Mouse (Mus musculus) hindbrain, embryonic 15.5 days (tissue): ENCODE measurements around the gene Hist1h4m. TPM values are rescaled to one million over a fixed set of nuclear protein-coding genes. Genes with fewer than 3 reads are reported as not detected.
A peak's percentile ranks its signal among the peaks of the same experiment; 100 is the strongest.
"Not testable (repeated sequence)": the region's sequence is repeated elsewhere in the genome, so short reads cannot be mapped to it uniquely, and the experiment has no call there.

Experiments used
- ATAC-seq: fragments of 200-750 bp; cut with Nextera tagmentation; 2 replicates; pipeline ENCODE4 v1.8.0; 2017; ENCODE audit warnings: low read depth, moderate number of reproducible peaks, moderate TSS enrichment; ENCODE audit not compliant: low FRiP score
- H3K27ac ChIP-seq: fragments of 300-500 bp; sonication (generic); replicated peaks from 2 replicates; pipeline ENCODE4 v1.5.1; 2015; ENCODE audit warnings: mild to moderate bottlenecking, inconsistent platforms
- H3K27me3 ChIP-seq: fragments of 300-500 bp; sonication (generic); 2 replicates; pipeline ENCODE4 v1.6.1; 2015; ENCODE audit warnings: control low read depth, inconsistent platforms
- H3K36me3 ChIP-seq: fragments of 300-500 bp; sonication (generic); 2 replicates; pipeline ENCODE4 v1.6.1; 2015; ENCODE audit warnings: control low read depth, inconsistent platforms
- H3K4me1 ChIP-seq: fragments of 300-500 bp; sonication (generic); replicated peaks from 2 replicates; pipeline ENCODE4 v1.6.1; 2015; ENCODE audit warnings: control low read depth, inconsistent platforms
- H3K4me2 ChIP-seq: fragments of 300-500 bp; sonication (generic); 2 replicates; pipeline ENCODE4 v1.6.1; 2015; ENCODE audit warnings: moderate library complexity, mild to moderate bottlenecking, inconsistent platforms
- H3K4me3 ChIP-seq: fragments of 300-500 bp; sonication (generic); 2 replicates; pipeline ENCODE4 v1.5.1; 2015; ENCODE audit warnings: mild to moderate bottlenecking, inconsistent platforms
- H3K9ac ChIP-seq: fragments of 300-500 bp; sonication (generic); 2 replicates; pipeline ENCODE4 v1.6.1; 2015; ENCODE audit warnings: inconsistent platforms
- H3K9me3 ChIP-seq: fragments of 300-500 bp; sonication (generic); 2 replicates; pipeline ENCODE4 v1.6.1; 2016; ENCODE audit warnings: control low read depth, inconsistent platforms
- WGBS: fragments of 180-500 bp; shearing (Covaris S2); methylation state at CpG from one replicate; pipeline ENCODE4 v1.1.7; 2015; 5-methylcytosine and 5-hydroxymethylcytosine counted together
- polyA plus RNA-seq: library from polyadenylated mRNA; unstranded; fragments of >200 nt; fragmentation: Nextera tagmentation; extraction: Ambion mirVana; gene quantifications from 2 replicates; pipeline ENCODE4 v1.2.1, GENCODE M21; 2015

Gene Hist1h4m
- polyA plus RNA-seq, 1 experiment from 2014 or later: not detected

- Histone ChIP-seq H3K4me1 (no peaks in the 10 kb centered on the region), H3K27me3 (no peaks in the 10 kb centered on the region), H3K9me3 (no peaks in the 10 kb centered on the region), H3K4me3 (no peak overlapping the region), H3K36me3 (no peaks in the 10 kb centered on the region), H3K4me2 (no peak overlapping the region), H3K27ac (no peak overlapping the region), H3K9ac (no peak overlapping the region)
- no peak for ATAC-seq
- 87% methylated on average over 3 of the region's 3 CpGs for WGBS
Measured at GRCm38 (mm10) chr13:21828511-21828910, 17.0 kb downstream of the Hist1h4m start.

DNA sequence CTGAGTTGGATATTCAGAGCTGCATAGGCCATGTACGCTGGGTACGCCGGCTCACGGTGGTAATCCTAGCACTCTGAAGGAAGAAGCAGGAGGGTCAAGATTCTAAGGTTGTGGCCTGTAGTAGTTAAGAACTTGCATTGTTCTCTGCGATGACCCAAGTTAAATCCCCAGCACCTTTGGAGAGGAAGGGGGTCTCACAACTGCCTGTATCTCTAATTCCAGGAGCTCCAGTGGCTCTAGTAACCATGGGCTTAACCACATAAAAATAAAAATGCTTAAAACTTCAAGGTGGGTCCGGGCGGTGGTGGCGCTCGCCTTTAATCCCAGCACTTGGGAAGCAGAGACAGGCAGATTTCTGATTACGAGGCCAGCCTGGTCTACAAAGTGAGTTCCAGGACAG is 18.8 kb downstream of the Hist1h4m start:
- H3K4me3 ChIP-seq: no peak overlapping the region
- no peak overlapping the region for H3K9ac ChIP-seq
- no peaks in the 10 kb centered on the region for H3K27me3 ChIP-seq
- H3K4me2 ChIP-seq: no peak overlapping the region
- H3K4me1 ChIP-seq: no peaks in the 10 kb centered on the region
- no peak overlapping the region for H3K27ac ChIP-seq
- ATAC-seq: no peak
- H3K36me3 ChIP-seq: no peaks in the 10 kb centered on the region
- 89% methylated on average over 10 of the region's 10 CpGs for WGBS
- H3K9me3 ChIP-seq: no peaks in the 10 kb centered on the region

- H3K4me2 ChIP-seq: peak within 1 kb of the TSS; percentile 49
- WGBS: 0% methylated on average over 27 of the region's 58 CpGs
- not testable (repeated sequence) for H3K9me3 ChIP-seq, H3K27me3 ChIP-seq, H3K9ac ChIP-seq, H3K4me1 ChIP-seq, H3K27ac ChIP-seq, H3K36me3 ChIP-seq
- peak; percentile 90 for ATAC-seq
- H3K4me3 ChIP-seq: peak within 1 kb of the TSS; percentile 27
Measured at GRCm38 (mm10) chr13:21831418-21832394, 20.2 kb downstream of the Hist1h4m start, which contains the start of gene Hist1h4n. Gene Hist1h4n (minus strand): TSS chr13:21832196.

GRCm38 (mm10) chr13:21833461-21833860 is 21.9 kb downstream of the Hist1h4m start, which contains the start of the genes Hist1h2ap and Hist1h2br:
Gene Hist1h2ap (minus strand): TSS chr13:21833507.
Gene Hist1h2br (plus strand): TSS chr13:21833743.
- ATAC-seq: peak; percentile 98
- H3K9me3 ChIP-seq, H3K4me1 ChIP-seq, H3K4me3 ChIP-seq, H3K9ac ChIP-seq, H3K27ac ChIP-seq, H3K27me3 ChIP-seq, H3K4me2 ChIP-seq, H3K36me3 ChIP-seq: not testable (repeated sequence)
- no CpG with 5 or more reads among the region's 24 CpGs for WGBS

GRCm38 (mm10) chr13:21840508-21840907 is 29.0 kb downstream of the Hist1h4m start:
- not testable (repeated sequence) for H3K9ac ChIP-seq, H3K27me3 ChIP-seq, H3K27ac ChIP-seq, H3K4me1 ChIP-seq, H3K4me3 ChIP-seq, H3K4me2 ChIP-seq, H3K9me3 ChIP-seq, H3K36me3 ChIP-seq
- WGBS: no CpG with 5 or more reads among the region's 4 CpGs
- ATAC-seq: peak; percentile 49; the same call in 1 of the 2 replicates

- not testable (repeated sequence) for H3K4me3 ChIP-seq, H3K36me3 ChIP-seq, H3K9me3 ChIP-seq, H3K27me3 ChIP-seq, H3K27ac ChIP-seq, H3K4me1 ChIP-seq, ATAC-seq, H3K4me2 ChIP-seq, H3K9ac ChIP-seq
Measured at GRCm38 (mm10) chr13:21846356-21846755, 34.8 kb downstream of the Hist1h4m start.

DNA sequence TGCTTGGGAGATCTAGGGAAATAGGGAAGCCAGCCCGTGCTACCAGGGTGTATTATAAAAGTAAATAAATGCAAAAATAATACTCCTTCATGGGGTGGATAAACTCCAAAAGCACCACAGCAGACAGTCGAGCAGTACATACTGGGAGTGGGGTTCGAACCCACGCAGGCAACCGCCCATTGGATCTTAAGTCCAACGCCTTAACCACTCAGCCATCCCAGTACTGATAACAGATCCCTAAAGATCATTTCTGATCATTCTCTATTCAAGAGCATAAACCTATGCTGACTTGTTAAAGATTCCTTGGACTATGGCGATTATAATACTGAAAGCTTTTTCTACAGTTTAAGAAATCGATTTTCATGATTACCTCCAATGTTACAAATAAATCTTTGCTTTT is 36.3 kb downstream of the Hist1h4m start:
- Histone ChIP-seq H3K4me3 (no peak overlapping the region), H3K9ac (no peak overlapping the region), H3K9me3 (no peaks in the 10 kb centered on the region), H3K4me1 (no peaks in the 10 kb centered on the region), H3K36me3 (no peaks in the 10 kb centered on the region), H3K27ac (no peak overlapping the region), H3K27me3 (no peaks in the 10 kb centered on the region), H3K4me2 (no peak overlapping the region)
- WGBS: 21% methylated on average over 8 of the region's 8 CpGs
- ATAC-seq: no peak

DNA sequence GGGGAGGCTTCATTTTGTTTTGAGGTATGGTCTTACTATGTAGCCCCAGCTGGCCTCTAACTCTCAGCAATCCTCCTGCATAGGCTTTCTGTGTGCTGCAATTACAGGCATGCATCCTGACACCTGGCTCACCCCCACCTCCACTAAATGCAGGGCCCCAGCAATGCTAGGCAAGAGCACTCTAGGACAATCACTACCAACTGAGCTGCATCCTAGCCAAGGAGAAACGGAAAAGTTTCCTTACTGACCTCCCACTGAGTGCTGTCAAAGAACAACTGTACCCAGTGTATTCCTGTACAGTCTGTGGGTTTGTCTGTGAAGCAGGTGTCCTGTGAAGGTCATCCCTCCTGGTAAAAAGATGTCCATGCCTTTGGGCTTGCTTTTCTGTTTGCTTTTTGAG is 39.1 kb downstream of the Hist1h4m start:
- not testable (repeated sequence) for H3K9ac ChIP-seq, H3K9me3 ChIP-seq, H3K4me3 ChIP-seq, ATAC-seq, H3K36me3 ChIP-seq, H3K27me3 ChIP-seq, H3K4me2 ChIP-seq, H3K4me1 ChIP-seq, H3K27ac ChIP-seq
- 14% methylated on average over 1 of the region's 1 CpGs for WGBS

DNA sequence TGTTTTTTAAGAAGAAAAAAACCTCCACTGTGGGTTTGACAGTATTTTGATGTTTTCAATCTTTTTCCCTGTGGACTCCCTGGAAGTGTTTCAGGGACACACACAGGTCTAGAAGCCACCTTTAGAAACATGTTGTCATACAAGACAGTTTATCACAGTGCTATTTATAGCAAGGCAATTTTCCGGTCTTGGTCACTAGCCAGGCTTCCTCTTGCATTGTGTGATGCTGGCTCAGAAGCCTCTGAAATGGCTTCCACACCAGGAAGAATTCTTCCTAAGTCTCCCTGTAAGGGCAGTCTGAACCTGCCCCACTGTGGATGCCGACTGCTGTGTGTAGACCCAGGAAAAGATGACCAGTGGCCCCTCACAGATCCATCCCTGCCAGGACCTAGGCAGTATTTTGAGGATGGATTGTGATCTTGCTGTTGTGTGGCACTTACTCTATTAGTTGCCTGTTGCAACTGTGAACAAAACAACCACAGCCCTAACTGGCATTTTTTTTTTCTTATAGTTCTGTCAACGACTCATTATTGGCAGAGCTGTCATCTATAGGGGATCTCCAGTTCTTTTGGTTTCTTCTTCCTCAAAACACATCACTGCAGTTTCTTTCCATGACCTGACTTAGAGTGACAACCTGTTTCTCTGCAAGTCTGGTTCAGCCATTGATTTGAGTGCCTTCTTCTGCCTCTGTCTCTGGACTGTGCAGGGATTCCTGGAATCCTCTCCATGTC is 40.8 kb downstream of the Hist1h4m start:
- H3K4me1 ChIP-seq: no peaks in the 10 kb centered on the region
- ATAC-seq: no peak
- no peak overlapping the region for H3K9ac ChIP-seq
- no peaks in the 10 kb centered on the region for H3K27me3 ChIP-seq
- no peak overlapping the region for H3K4me2 ChIP-seq
- H3K36me3 ChIP-seq: no peaks in the 10 kb centered on the region
- no peak overlapping the region for H3K27ac ChIP-seq
- WGBS: 67% methylated on average over 3 of the region's 3 CpGs
- no peak overlapping the region for H3K4me3 ChIP-seq
- H3K9me3 ChIP-seq: no peaks in the 10 kb centered on the region

DNA sequence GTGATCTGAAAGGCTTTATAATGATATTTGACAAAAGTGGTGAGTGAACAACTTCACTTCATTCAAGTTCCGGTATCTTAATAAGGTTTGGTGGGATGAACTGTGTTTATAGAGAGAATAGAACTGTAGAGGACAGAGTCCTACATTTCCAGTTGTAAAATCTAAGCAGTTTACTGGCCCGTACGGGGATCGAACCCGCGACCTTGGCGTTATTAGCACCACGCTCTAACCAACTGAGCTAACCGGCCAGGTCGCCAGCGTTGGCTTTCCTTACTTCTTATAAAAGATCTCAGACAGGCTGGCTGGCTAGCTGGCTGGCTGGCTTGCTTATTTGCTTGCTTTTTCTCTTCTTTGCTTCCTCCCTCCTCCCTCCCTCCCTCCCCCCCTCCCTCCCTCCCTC is 43.6 kb downstream of the Hist1h4m start:
- peak overlapping the region; percentile 49 for H3K4me3 ChIP-seq

DNA sequence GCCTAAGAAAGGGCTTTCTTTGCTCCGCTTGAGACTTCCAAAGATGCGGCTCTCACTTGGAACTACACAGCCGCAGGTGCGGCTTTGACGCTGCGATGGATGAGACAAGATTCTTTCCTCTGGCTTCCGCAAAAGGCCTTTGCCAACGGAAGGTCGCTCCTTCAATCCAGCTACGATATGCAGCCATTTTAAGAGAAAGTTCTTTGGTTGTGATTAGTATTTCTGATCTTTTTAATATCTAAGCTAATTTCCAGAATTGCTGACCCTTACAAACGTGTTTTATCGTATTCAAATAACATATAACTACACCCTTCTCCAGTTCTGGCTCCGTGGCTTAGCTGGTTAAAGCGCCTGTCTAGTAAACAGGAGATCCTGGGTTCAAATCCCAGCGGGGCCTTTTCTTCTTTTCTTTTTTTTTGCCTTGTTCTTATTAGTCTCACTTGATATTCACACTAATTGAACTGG is 44.2 kb downstream of the Hist1h4m start:
- Histone ChIP-seq H3K4me1 (no peaks in the 10 kb centered on the region), H3K4me3 (peak overlapping the region; percentile 49), H3K9ac (peak overlapping the region; percentile 45), H3K27me3 (no peaks in the 10 kb centered on the region), H3K9me3 (no peaks in the 10 kb centered on the region), H3K4me2 (peak overlapping the region; percentile 56), H3K27ac (peak overlapping the region; percentile 55), H3K36me3 (no peaks in the 10 kb centered on the region)
- ATAC-seq: peak; percentile 56; the same call in 1 of the 2 replicates
- WGBS: under 1% methylated on average over 15 of the region's 15 CpGs

More for the DNA sequence above, 43.6 kb downstream of the Hist1h4m start:
- Histone ChIP-seq H3K27ac (no peak overlapping the region), H3K27me3 (no peaks in the 10 kb centered on the region), H3K4me1 (no peaks in the 10 kb centered on the region), H3K4me2 (peak overlapping the region; percentile 56), H3K36me3 (no peaks in the 10 kb centered on the region), H3K9ac (no peak overlapping the region), H3K9me3 (no peaks in the 10 kb centered on the region)
- 1% methylated on average over 11 of the region's 11 CpGs for WGBS
- peak; percentile 87 for ATAC-seq

GRCm38 (mm10) chr13:21861608-21862007 is 50.1 kb downstream of the Hist1h4m start:
- Histone ChIP-seq H3K9ac (no peak overlapping the region), H3K27ac (no peak overlapping the region), H3K9me3 (no peaks in the 10 kb centered on the region), H3K4me1 (no peaks in the 10 kb centered on the region), H3K4me2 (no peak overlapping the region), H3K27me3 (no peaks in the 10 kb centered on the region), H3K36me3 (no peaks in the 10 kb centered on the region), H3K4me3 (no peak overlapping the region)
- WGBS: 15% methylated on average over 5 of the region's 5 CpGs
- no peak for ATAC-seq
